Mouse (Mus musculus): ENCODE data around the gene Slc35e1. TPM values are rescaled to one million over a fixed set of nuclear protein-coding genes. Genes with fewer than 3 reads are reported as not detected.

The Slc35e1 gene
- polyA plus RNA-seq, 1 experiment, result 43.8 TPM

DNA sequence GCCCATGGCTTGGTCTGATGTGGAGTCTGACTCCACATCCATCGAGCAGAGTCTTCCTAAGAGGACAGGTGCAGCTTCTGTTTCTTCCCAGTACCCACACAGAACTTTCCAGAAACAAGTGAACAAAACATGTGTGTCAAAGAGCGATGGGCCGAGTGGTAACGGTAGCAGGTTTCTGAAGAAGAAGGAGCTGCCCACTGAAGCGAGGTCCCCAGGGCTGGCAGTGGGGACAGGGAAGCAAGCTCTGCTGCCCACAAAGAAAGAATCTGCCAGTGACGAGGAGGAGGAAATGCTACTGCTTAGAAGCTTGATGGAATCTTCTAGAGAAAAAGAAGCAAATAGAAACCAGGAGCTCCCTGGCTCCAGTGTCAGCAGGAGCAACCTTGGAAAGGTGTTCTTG is 47.3 kb downstream of the Slc35e1 start:
- no peak for TF ChIP-seq POLR2A (IDR thresholded peaks at IDR 0.05; ENCODE audit: borderline replicate concordance, extremely low read depth, insufficient read depth, insufficient read length, poor library complexity, severe bottlenecking)
- no peak for TF ChIP-seq CTCF (IDR thresholded peaks at IDR 0.05; ENCODE audit: borderline replicate concordance, extremely low read depth, insufficient read depth, insufficient read length)
- no peak for DNase-seq (ENCODE audit: low read depth)

DNA sequence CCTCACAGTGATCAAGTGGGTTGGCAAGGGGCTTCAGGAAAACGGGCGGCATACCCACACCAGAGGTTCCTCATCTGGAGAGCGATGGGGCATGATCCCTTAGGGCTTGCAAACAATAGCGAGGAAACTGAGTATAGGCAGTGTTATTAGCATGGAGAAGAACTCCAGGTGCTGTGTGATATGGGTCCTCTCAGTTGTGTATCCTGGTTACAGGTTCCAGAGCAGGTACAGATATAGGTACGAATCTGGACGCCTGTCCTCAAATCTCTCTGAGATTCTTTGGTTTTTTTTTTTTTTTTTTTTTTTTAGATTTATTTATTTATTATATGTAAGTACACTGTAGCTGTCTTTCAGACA is 48.4 kb downstream of the Slc35e1 start:
- no peak for DNase-seq (ENCODE audit: low read depth)
- no peak for TF ChIP-seq CTCF (IDR thresholded peaks at IDR 0.05; ENCODE audit: borderline replicate concordance, extremely low read depth, insufficient read depth, insufficient read length)
- TF ChIP-seq POLR2A (IDR thresholded peaks at IDR 0.05; ENCODE audit: borderline replicate concordance, extremely low read depth, insufficient read depth, insufficient read length, poor library complexity, severe bottlenecking), result no peak

DNA sequence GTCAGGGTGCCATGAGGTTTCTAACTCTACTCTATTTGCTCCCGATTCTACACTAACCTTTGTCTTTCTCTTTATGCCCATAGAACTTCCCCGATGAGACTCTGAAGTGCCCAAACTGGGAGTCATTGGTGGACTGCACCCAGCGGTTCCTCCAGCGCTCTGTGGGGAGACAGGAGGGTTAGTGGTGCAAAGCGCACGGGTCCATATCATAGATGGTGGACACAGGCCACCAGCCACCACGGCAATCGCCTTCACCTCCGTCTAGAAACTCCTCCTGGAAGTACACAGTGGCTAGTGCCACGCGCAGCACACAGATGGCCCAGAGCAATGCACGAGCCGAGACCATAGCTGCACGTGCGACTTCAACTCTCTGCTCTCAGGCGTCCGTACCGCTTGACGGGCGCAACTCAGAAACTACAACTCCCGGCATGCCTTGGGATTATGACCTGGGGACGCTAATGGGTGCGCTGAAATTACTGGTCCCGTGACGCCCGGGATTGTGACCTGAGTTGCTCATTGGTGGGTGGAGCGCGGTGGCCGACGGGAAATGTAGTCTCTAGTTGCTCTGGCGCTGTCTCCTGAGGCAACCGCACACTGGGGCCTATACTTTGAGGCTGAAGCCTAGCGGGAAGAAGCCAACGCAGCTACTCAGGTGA is 48.9 kb downstream of the Slc35e1 start, which contains the start of the genes Calr3 and 1700030K09Rik:
TSS of gene Calr3 (minus strand) at position 533 of the 656 bp plus-strand sequence.
TSS of gene 1700030K09Rik (plus strand) at position 543 of the 656 bp plus-strand sequence.
- TF ChIP-seq CTCF (IDR thresholded peaks at IDR 0.05; ENCODE audit: borderline replicate concordance, extremely low read depth, insufficient read depth, insufficient read length), result no peak
- TF ChIP-seq POLR2A (IDR thresholded peaks at IDR 0.05; ENCODE audit: borderline replicate concordance, extremely low read depth, insufficient read depth, insufficient read length, poor library complexity, severe bottlenecking), result peak; percentile 22; the same call in 1 of the 2 replicates
- peak; percentile 100 for DNase-seq (ENCODE audit: low read depth)

DNA sequence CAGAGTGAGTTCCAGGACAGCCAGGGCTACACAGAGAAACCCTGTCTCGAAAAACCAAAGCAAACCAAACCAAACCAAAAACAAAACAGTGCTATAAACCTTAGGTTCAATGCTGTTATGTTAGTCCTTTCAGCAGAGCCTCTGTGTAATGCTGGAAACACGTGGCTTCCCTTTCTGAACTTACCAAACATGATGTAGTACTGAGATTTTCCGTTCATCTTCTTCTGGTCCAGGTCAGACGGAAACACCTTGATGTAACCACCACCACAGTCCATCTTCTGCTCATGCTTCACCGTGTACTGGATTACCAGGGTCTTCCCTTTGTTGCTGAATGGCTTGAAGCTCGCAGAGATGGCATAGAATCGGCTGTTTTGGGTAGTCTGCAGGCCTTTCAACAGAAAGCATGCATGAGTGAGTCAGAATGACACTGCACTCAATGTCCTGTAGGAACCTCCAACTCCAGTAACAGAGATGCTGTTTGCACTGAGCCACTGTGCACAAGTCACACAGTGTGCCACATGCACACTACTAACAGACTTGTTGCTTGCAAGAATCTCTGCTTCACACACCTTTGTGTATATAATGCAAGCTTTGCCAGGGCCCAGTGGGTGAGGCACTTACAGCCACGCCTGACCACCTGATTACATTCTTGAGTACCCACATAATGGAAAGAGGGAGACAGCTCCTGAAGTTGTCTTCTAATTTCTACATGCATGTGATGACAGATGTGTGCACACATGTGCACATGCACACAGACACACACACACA is 54.0 kb downstream of the Slc35e1 start:
- DNase-seq (ENCODE audit: low read depth), result no peak
- TF ChIP-seq POLR2A (IDR thresholded peaks at IDR 0.05; ENCODE audit: borderline replicate concordance, extremely low read depth, insufficient read depth, insufficient read length, poor library complexity, severe bottlenecking), result no peak
- no peak for TF ChIP-seq CTCF (IDR thresholded peaks at IDR 0.05; ENCODE audit: borderline replicate concordance, extremely low read depth, insufficient read depth, insufficient read length)

DNA sequence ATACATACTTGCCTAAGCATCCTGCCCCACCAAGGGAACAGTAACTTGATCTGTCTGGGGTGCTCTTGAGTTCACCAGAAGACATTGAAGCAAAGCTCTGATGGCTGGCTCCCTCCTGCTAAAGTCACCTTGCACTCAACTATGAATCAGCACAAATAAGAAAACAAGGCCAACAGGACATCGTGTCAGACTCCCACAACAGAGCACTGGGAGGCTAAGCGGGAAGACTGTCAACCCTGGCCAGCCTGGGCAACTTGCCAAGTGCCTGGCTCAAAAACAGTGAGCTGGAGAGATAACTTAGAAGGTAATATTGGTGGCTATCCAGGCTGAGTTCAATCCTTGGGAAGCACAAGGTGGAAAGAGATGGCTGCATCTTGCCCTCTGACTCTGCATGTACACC is 57.5 kb downstream of the Slc35e1 start:
- TF ChIP-seq POLR2A (IDR thresholded peaks at IDR 0.05; ENCODE audit: borderline replicate concordance, extremely low read depth, insufficient read depth, insufficient read length, poor library complexity, severe bottlenecking) (no peak), CTCF (IDR thresholded peaks at IDR 0.05; ENCODE audit: borderline replicate concordance, extremely low read depth, insufficient read depth, insufficient read length) (no peak)
- peak; percentile 26 for DNase-seq (ENCODE audit: low read depth)

Other genes starting within 250 kb of the Slc35e1 start
- 11.5 and 14.3 TPM in 2 replicates for gene Gm10282, start 187.4 kb downstream of the Slc35e1 start, polyA plus RNA-seq (2012; rRNA removed)
- gene Klf2, start 173.6 kb downstream of the Slc35e1 start, polyA plus RNA-seq (2012; rRNA removed), result 8.0 and 11.0 TPM in 2 replicates
- gene Eps15l1, start 71.2 kb downstream of the Slc35e1 start, polyA plus RNA-seq (2012; rRNA removed), result 94.8 and 102 TPM in 2 replicates
- gene Calr3, start 48.7 kb downstream of the Slc35e1 start, polyA plus RNA-seq (2012; rRNA removed), result 0.42 and 0.43 TPM in 2 replicates
- gene 1700030K09Rik, start 48.7 kb downstream of the Slc35e1 start, polyA plus RNA-seq (2012; rRNA removed), result 17.3 and 18.7 TPM in 2 replicates
- gene Cherp, start 17.4 kb downstream of the Slc35e1 start, polyA plus RNA-seq (2012; rRNA removed), result 68.3 and 85.0 TPM in 2 replicates
- gene Med26, start 55.7 kb upstream of the Slc35e1 start, polyA plus RNA-seq (2012; rRNA removed), result 16.5 and 18.6 TPM in 2 replicates
- gene Smim7, start 78.5 kb upstream of the Slc35e1 start, polyA plus RNA-seq (2012; rRNA removed), result 82.4 and 87.4 TPM in 2 replicates
- gene Tmem38a, start 79.4 kb upstream of the Slc35e1 start, polyA plus RNA-seq (2012; rRNA removed), result 28.9 and 32.6 TPM in 2 replicates
- gene Nwd1, start 154.1 kb upstream of the Slc35e1 start, polyA plus RNA-seq (2012; rRNA removed), result 1.7 and 4.4 TPM in 2 replicates
- gene Sin3b, start 230.7 kb upstream of the Slc35e1 start, polyA plus RNA-seq (2012; rRNA removed), result 180 and 189 TPM in 2 replicates